Mouse (Mus musculus): ENCODE measurements around the gene Sipa1l2. TPM values are rescaled to one million over a fixed set of nuclear protein-coding genes. Genes with fewer than 3 reads are reported as not detected.

The Sipa1l2 gene
- polyA plus RNA-seq, 1 experiment from 2014 or later, result 20.2 TPM

GRCm38 (mm10) chr8:125391685-125392084, 177.9 kb downstream of the Sipa1l2 start:
- peaks cover 27% of the 10 kb centered on the region for H3K4me1 ChIP-seq (replicated peaks)
- H3K9ac ChIP-seq (replicated peaks), result no peak overlapping the region
- 49% methylated on average over 7 of the region's 7 CpGs for WGBS

GRCm38 (mm10) chr8:125391271-125391670, 178.3 kb downstream of the Sipa1l2 start:
- no peak overlapping the region for H3K4me2 ChIP-seq
- WGBS, result 70% methylated on average over 8 of the region's 8 CpGs
- H3K27ac ChIP-seq, result no peak overlapping the region
- no peaks in the 10 kb centered on the region for H3K27me3 ChIP-seq
- H3K9me3 ChIP-seq, result no peaks in the 10 kb centered on the region
- no peaks in the 10 kb centered on the region for H3K36me3 ChIP-seq
- no peak overlapping the region for H3K9ac ChIP-seq (replicated peaks)
- H3K4me3 ChIP-seq (replicated peaks), result no peak overlapping the region
- peaks cover 31% of the 10 kb centered on the region for H3K4me1 ChIP-seq (replicated peaks)
- ATAC-seq (ENCODE audit: insufficient number of reproducible peaks, insufficient read depth, low FRiP score, low TSS enrichment, low read depth), result no peak

More at GRCm38 (mm10) chr8:125391685-125392084, 177.9 kb downstream of the Sipa1l2 start:
- Histone ChIP-seq H3K9me3 (no peaks in the 10 kb centered on the region), H3K27ac (no peak overlapping the region), H3K36me3 (no peaks in the 10 kb centered on the region), H3K27me3 (no peaks in the 10 kb centered on the region), H3K4me3 (replicated peaks) (no peak overlapping the region), H3K4me2 (no peak overlapping the region)
- no peak for ATAC-seq (ENCODE audit: insufficient number of reproducible peaks, insufficient read depth, low FRiP score, low TSS enrichment, low read depth)

GRCm38 (mm10) chr8:125390506-125390895, 179.1 kb downstream of the Sipa1l2 start:
- Histone ChIP-seq H3K9ac (replicated peaks) (no peak overlapping the region), H3K9me3 (no peaks in the 10 kb centered on the region), H3K4me3 (replicated peaks) (no peak overlapping the region), H3K4me2 (no peak overlapping the region), H3K4me1 (replicated peaks) (peaks cover 39% of the 10 kb centered on the region), H3K27me3 (no peaks in the 10 kb centered on the region), H3K27ac (no peak overlapping the region), H3K36me3 (no peaks in the 10 kb centered on the region)
- 77% methylated on average over 6 of the region's 6 CpGs for WGBS
- no peak for ATAC-seq (ENCODE audit: insufficient number of reproducible peaks, insufficient read depth, low FRiP score, low TSS enrichment, low read depth)

GRCm38 (mm10) chr8:125389756-125390505, 179.7 kb downstream of the Sipa1l2 start:
- 67% methylated on average over 13 of the region's 13 CpGs for WGBS
- H3K36me3 ChIP-seq, result no peaks in the 10 kb centered on the region
- H3K4me3 ChIP-seq (replicated peaks), result no peak overlapping the region
- no peak overlapping the region for H3K9ac ChIP-seq (replicated peaks)
- H3K9me3 ChIP-seq, result no peaks in the 10 kb centered on the region
- H3K4me2 ChIP-seq, result no peak overlapping the region
- no peak for ATAC-seq (ENCODE audit: insufficient number of reproducible peaks, insufficient read depth, low FRiP score, low TSS enrichment, low read depth)
- H3K27me3 ChIP-seq, result no peaks in the 10 kb centered on the region
- H3K4me1 ChIP-seq (replicated peaks), result peaks cover 45% of the 10 kb centered on the region
- H3K27ac ChIP-seq, result no peak overlapping the region

- Histone ChIP-seq H3K27me3 (no peaks in the 10 kb centered on the region), H3K36me3 (no peaks in the 10 kb centered on the region), H3K27ac (no peak overlapping the region), H3K4me2 (no peak overlapping the region), H3K9ac (replicated peaks) (no peak overlapping the region), H3K4me1 (replicated peaks) (peaks cover 45% of the 10 kb centered on the region), H3K9me3 (no peaks in the 10 kb centered on the region), H3K4me3 (replicated peaks) (no peak overlapping the region)
- 78% methylated on average over 5 of the region's 5 CpGs for WGBS
- ATAC-seq (ENCODE audit: insufficient number of reproducible peaks, insufficient read depth, low FRiP score, low TSS enrichment, low read depth), result no peak
Measured at GRCm38 (mm10) chr8:125389280-125389679, 180.3 kb downstream of the Sipa1l2 start.

GRCm38 (mm10) chr8:125388404-125389180, 181.0 kb downstream of the Sipa1l2 start:
- H3K36me3 ChIP-seq, result no peaks in the 10 kb centered on the region
- no peak overlapping the region for H3K27ac ChIP-seq
- H3K27me3 ChIP-seq, result no peaks in the 10 kb centered on the region
- ATAC-seq (ENCODE audit: insufficient number of reproducible peaks, insufficient read depth, low FRiP score, low TSS enrichment, low read depth), result no peak
- H3K9me3 ChIP-seq, result no peaks in the 10 kb centered on the region
- H3K9ac ChIP-seq (replicated peaks), result no peak overlapping the region
- H3K4me2 ChIP-seq, result no peak overlapping the region
- H3K4me3 ChIP-seq (replicated peaks), result no peak overlapping the region
- WGBS, result 50% methylated on average over 13 of the region's 13 CpGs
- peaks cover 45% of the 10 kb centered on the region for H3K4me1 ChIP-seq (replicated peaks)

- H3K4me3 ChIP-seq (replicated peaks), result no peak overlapping the region
- peak; percentile 63; the same call in 1 of the 2 replicates for ATAC-seq (ENCODE audit: insufficient number of reproducible peaks, insufficient read depth, low FRiP score, low TSS enrichment, low read depth)
- no peaks in the 10 kb centered on the region for H3K36me3 ChIP-seq
- peaks cover 33% of the 10 kb centered on the region for H3K4me1 ChIP-seq (replicated peaks)
- WGBS, result 21% methylated on average over 6 of the region's 6 CpGs
- peak overlapping the region; percentile 41; the same call in 1 of the 2 replicates for H3K27ac ChIP-seq
- H3K27me3 ChIP-seq, result no peaks in the 10 kb centered on the region
- H3K4me2 ChIP-seq, result no peak overlapping the region
- H3K9me3 ChIP-seq, result no peaks in the 10 kb centered on the region
- no peak overlapping the region for H3K9ac ChIP-seq (replicated peaks)
Measured at GRCm38 (mm10) chr8:125385519-125386150, 184.0 kb downstream of the Sipa1l2 start.

- no peak overlapping the region for H3K27ac ChIP-seq
- H3K4me3 ChIP-seq (replicated peaks), result no peak overlapping the region
- no peak overlapping the region for H3K9ac ChIP-seq (replicated peaks)
- no peak overlapping the region for H3K4me2 ChIP-seq
- H3K4me1 ChIP-seq (replicated peaks), result peaks cover 25% of the 10 kb centered on the region
- ATAC-seq (ENCODE audit: insufficient number of reproducible peaks, insufficient read depth, low FRiP score, low TSS enrichment, low read depth), result no peak
- no peaks in the 10 kb centered on the region for H3K9me3 ChIP-seq
- no peaks in the 10 kb centered on the region for H3K27me3 ChIP-seq
- no peaks in the 10 kb centered on the region for H3K36me3 ChIP-seq
- 90% methylated on average over 4 of the region's 4 CpGs for WGBS
Measured at GRCm38 (mm10) chr8:125384551-125385183, 184.9 kb downstream of the Sipa1l2 start.

- Histone ChIP-seq H3K4me1 (replicated peaks) (peaks cover 24% of the 10 kb centered on the region), H3K27me3 (no peaks in the 10 kb centered on the region), H3K9ac (replicated peaks) (no peak overlapping the region), H3K27ac (no peak overlapping the region), H3K36me3 (no peaks in the 10 kb centered on the region), H3K4me3 (replicated peaks) (no peak overlapping the region), H3K4me2 (no peak overlapping the region), H3K9me3 (no peaks in the 10 kb centered on the region)
- ATAC-seq (ENCODE audit: insufficient number of reproducible peaks, insufficient read depth, low FRiP score, low TSS enrichment, low read depth), result no peak
- 34% methylated on average over 3 of the region's 3 CpGs for WGBS
Measured at GRCm38 (mm10) chr8:125381674-125382073, 187.9 kb downstream of the Sipa1l2 start.

GRCm38 (mm10) chr8:125379939-125380338, 189.7 kb downstream of the Sipa1l2 start:
- Histone ChIP-seq H3K27ac (no peak overlapping the region), H3K4me1 (replicated peaks) (peaks cover 16% of the 10 kb centered on the region), H3K9ac (replicated peaks) (no peak overlapping the region), H3K4me3 (replicated peaks) (no peak overlapping the region), H3K9me3 (no peaks in the 10 kb centered on the region), H3K27me3 (no peaks in the 10 kb centered on the region), H3K36me3 (no peaks in the 10 kb centered on the region), H3K4me2 (no peak overlapping the region)
- ATAC-seq (ENCODE audit: insufficient number of reproducible peaks, insufficient read depth, low FRiP score, low TSS enrichment, low read depth), result no peak
- 65% methylated on average over 7 of the region's 7 CpGs for WGBS

- Histone ChIP-seq H3K27me3 (no peaks in the 10 kb centered on the region), H3K4me2 (no peak overlapping the region), H3K9me3 (no peaks in the 10 kb centered on the region), H3K9ac (replicated peaks) (no peak overlapping the region), H3K4me1 (replicated peaks) (peaks cover 15% of the 10 kb centered on the region; the same call in 1 of the 2 replicates), H3K36me3 (no peaks in the 10 kb centered on the region), H3K27ac (no peak overlapping the region), H3K4me3 (replicated peaks) (no peak overlapping the region)
- 74% methylated on average over 10 of the region's 10 CpGs for WGBS
- ATAC-seq (ENCODE audit: insufficient number of reproducible peaks, insufficient read depth, low FRiP score, low TSS enrichment, low read depth), result no peak
Measured at GRCm38 (mm10) chr8:125379156-125379555, 190.5 kb downstream of the Sipa1l2 start.
